Mouse (Mus musculus) CH12.LX (cell line): ENCODE results near the gene Dlgap1.

Source experiments
- CHD1 ChIP-seq: IDR thresholded peaks from 2 replicates; pipeline ENCODE4 v1.6.1; 2012; ENCODE audit warnings: low read depth, low read length, improper control_type of control experiment, inconsistent platforms
- CHD2 ChIP-seq: IDR thresholded peaks from 2 replicates; pipeline ENCODE4 v1.6.1; 2011; ENCODE audit warnings: low read length, improper control_type of control experiment
- CTCF ChIP-seq, 2 experiments: IDR thresholded peaks in 1 of 2; conservative IDR thresholded peaks in 1 of 2; 2 replicates each; pipeline ENCODE4 v1.5.1; 2011 to 2012; ENCODE audit warnings: low read depth in 2 of 2, low read length in 2 of 2, improper control_type of control experiment in 1 of 2, inconsistent platforms in 1 of 2, mild to moderate bottlenecking in 1 of 2, moderate library complexity in 1 of 2
- E2F4 ChIP-seq: IDR thresholded peaks from 2 replicates; pipeline ENCODE4 v1.6.1; 2011; ENCODE audit warnings: low read depth, low read length, improper control_type of control experiment; ENCODE audit not compliant: insufficient replicate concordance
- EP300 ChIP-seq: IDR thresholded peaks from 2 replicates; pipeline ENCODE4 v1.6.1; 2011; ENCODE audit warnings: low read length, improper control_type of control experiment
- ETS1 ChIP-seq: conservative IDR thresholded peaks from 2 replicates; pipeline ENCODE4 v1.6.1; 2012; ENCODE audit warnings: low read depth, mild to moderate bottlenecking, inconsistent platforms, low read length, improper control_type of control experiment, moderate library complexity
- GABPA ChIP-seq: IDR thresholded peaks from 2 replicates; pipeline ENCODE4 v1.6.1; 2012; ENCODE audit warnings: low read depth, low read length, improper control_type of control experiment, inconsistent platforms; ENCODE audit not compliant: insufficient replicate concordance
- MEF2A ChIP-seq: IDR thresholded peaks from 2 replicates; pipeline ENCODE4 v1.6.1; 2014; ENCODE audit warnings: low read depth, mild to moderate bottlenecking, inconsistent platforms, low read length, improper control_type of control experiment, borderline replicate concordance
- PAX5 ChIP-seq: IDR thresholded peaks from 2 replicates; pipeline ENCODE4 v1.6.1; 2012; ENCODE audit warnings: low read length, inconsistent platforms, mixed read lengths
- POLR2A ChIP-seq: IDR thresholded peaks from 2 replicates; pipeline ENCODE4 v1.6.1; 2011; ENCODE audit warnings: low read depth, mild to moderate bottlenecking, improper control_type of control experiment, low read length
- RCOR1 ChIP-seq: conservative IDR thresholded peaks from 2 replicates; pipeline ENCODE4 v1.6.1; 2012; ENCODE audit warnings: low read depth, mild to moderate bottlenecking, inconsistent platforms, low read length, improper control_type of control experiment
- TBP ChIP-seq: conservative IDR thresholded peaks from 2 replicates; pipeline ENCODE4 v1.6.1; 2011; ENCODE audit warnings: low read depth, low read length, improper control_type of control experiment
- ZMIZ1 ChIP-seq: IDR thresholded peaks from 2 replicates; pipeline ENCODE4 v1.6.1; 2012; ENCODE audit warnings: low read depth, mild to moderate bottlenecking, inconsistent platforms, low read length, improper control_type of control experiment

DNA sequence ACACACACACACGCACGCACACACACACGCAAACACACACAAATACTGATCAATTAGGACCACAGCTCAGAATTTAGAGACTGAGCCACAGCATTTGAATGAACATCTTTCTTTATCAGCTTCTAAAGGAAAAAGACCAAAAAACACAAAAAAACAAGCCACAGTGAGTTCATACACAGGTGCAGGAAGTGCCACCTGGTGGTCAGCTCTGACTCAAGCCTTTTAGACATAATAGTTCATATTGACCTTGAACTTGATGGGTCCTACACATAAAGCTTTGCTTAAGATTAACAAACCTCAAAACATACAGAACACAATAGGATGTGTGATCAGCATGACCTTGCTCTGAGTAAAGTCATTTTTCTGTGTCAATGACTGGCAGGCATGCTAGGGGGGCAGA, 814.4 kb downstream of the Dlgap1 start:
- peak in 1 of 2 experiments; percentile 58; a peak in 2 of 4 replicates for TF ChIP-seq CTCF (conservative IDR thresholded peaks at IDR 0.05 in 1 of 2, IDR thresholded peaks at IDR 0.05 in 1 of 2; ENCODE audit: low read depth in 2 of 2, low read length in 2 of 2)
- no peak for TF ChIP-seq RCOR1
- no peak for TF ChIP-seq GABPA
- TF ChIP-seq CHD1: no peak
- no peak for TF ChIP-seq POLR2A
- TF ChIP-seq EP300: no peak
- no peak for TF ChIP-seq CHD2
- TF ChIP-seq ETS1: no peak
- no peak for TF ChIP-seq E2F4
- TF ChIP-seq MEF2A: no peak
- no peak for TF ChIP-seq PAX5
- TF ChIP-seq ZMIZ1: no peak
- no peak for TF ChIP-seq TBP
